Mouse (Mus musculus): ENCODE measurements around the gene Ndrg4. TPM values are rescaled to one million over a fixed set of nuclear protein-coding genes. Genes with fewer than 3 reads are reported as not detected.

Ndrg4 gene
- polyA plus RNA-seq, 1 experiment from 2014 or later = 20.6 TPM

DNA sequence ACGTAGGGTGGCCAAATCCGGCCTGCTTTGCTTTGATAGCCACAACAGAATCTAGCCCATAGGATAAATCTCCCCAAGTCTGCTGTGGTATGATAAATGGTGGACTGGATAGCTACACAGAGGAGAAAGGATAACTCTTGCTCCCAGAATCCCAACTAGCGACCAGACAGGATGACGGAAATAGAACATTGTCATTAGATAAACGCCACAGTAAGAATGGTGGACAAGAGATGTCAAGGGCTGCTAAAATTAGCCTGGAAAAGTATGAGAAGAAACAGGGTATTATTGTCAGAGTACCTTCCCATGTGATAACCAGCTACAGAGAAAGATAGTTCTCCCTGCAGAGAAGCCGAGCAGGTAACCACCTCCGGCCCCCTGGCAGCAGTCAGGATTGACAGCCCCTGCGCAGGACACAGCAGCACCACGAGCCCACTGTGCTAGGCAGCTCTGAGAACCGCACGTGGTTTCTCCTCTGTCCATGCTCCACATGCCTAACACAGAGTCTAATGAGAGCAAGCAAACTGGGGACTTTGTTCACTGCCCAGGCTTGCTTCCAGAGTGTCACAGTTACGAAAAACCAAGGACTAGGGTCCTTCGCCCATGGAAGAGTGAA, 14.3 kb downstream of the Ndrg4 start:
- DNase-seq (ENCODE audit: low spot score) = no peak
- Histone ChIP-seq H3K36me3 (replicated peaks) (no peaks in the 10 kb centered on the region), H3K4me1 (peaks cover 12% of the 10 kb centered on the region), H3K27ac (replicated peaks) (no peak overlapping the region), H3K9me3 (no peaks in the 10 kb centered on the region), H3K27me3 (replicated peaks; ENCODE audit: low read depth, poor library complexity, severe bottlenecking) (peaks cover 32% of the 10 kb centered on the region), H3K4me3 (no peak overlapping the region)
- 84% methylated on average over 13 of the region's 13 CpGs for WGBS

- 10% methylated on average over 6 of the region's 6 CpGs for WGBS
- H3K27me3 ChIP-seq (replicated peaks; ENCODE audit: low read depth, poor library complexity, severe bottlenecking) = peaks cover 60% of the 10 kb centered on the region
- peaks cover 21% of the 10 kb centered on the region for H3K4me1 ChIP-seq
- no peaks in the 10 kb centered on the region for H3K9me3 ChIP-seq
- no peaks in the 10 kb centered on the region for H3K36me3 ChIP-seq (replicated peaks)
- no peak overlapping the region for H3K4me3 ChIP-seq
- DNase-seq (ENCODE audit: low spot score) = no peak
- H3K27ac ChIP-seq (replicated peaks) = 0 out of 2 replicates have a peak overlapping the region, but pooled peaks have one; percentile 4
Measured at GRCm38 (mm10) chr8:95694631-95695030, 17.9 kb downstream of the Ndrg4 start.

DNA sequence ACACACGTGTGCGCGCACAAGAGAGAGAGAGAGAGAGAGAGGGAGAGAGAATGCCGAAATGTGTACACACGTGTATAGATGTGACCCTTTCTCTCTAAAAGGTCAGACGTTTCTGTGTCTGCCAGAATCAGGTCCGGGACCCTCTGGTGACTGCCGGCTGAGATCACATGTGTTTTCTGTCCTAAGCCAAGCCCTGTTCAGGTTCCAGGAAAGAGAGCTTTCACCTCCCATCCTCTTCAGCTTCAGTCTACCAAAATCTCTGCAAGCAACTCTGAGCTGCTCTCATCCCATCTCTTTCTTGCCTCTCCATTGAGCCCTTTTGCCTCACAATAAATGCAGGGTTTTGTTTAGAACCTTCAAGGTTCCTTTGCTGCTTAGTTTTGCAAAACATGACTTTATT, 19.9 kb downstream of the Ndrg4 start:
- Histone ChIP-seq H3K27me3 (replicated peaks; ENCODE audit: low read depth, poor library complexity, severe bottlenecking) (peaks cover 78% of the 10 kb centered on the region), H3K4me1 (peaks cover 22% of the 10 kb centered on the region), H3K4me3 (peak overlapping the region; percentile 33; the same call in 1 of the 2 replicates), H3K27ac (replicated peaks) (no peak overlapping the region), H3K36me3 (replicated peaks) (no peaks in the 10 kb centered on the region), H3K9me3 (no peaks in the 10 kb centered on the region)
- DNase-seq (ENCODE audit: low spot score) = no peak
- WGBS = 62% methylated on average over 8 of the region's 8 CpGs

DNA sequence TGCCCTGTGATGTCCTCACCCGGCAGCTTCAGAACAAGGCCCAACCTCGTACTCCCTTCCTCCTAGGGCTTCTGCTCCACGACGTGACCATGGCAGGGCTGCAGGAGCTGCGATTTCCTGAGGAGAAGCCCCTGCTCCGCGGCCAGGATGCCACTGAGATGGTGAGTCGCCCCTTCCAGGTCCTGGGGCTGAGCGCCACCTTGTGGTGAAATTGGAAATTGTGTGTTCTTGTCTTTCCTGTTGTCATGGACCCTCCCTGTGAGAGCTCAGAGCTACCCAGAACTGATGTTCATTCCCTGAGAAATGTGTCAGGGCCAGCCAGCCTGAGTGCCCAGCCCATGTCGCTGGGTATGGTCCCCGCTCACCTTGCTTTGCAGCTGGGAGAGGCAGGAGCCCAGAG, 20.3 kb downstream of the Ndrg4 start:
- 2% methylated on average over 11 of the region's 11 CpGs for WGBS

DNA sequence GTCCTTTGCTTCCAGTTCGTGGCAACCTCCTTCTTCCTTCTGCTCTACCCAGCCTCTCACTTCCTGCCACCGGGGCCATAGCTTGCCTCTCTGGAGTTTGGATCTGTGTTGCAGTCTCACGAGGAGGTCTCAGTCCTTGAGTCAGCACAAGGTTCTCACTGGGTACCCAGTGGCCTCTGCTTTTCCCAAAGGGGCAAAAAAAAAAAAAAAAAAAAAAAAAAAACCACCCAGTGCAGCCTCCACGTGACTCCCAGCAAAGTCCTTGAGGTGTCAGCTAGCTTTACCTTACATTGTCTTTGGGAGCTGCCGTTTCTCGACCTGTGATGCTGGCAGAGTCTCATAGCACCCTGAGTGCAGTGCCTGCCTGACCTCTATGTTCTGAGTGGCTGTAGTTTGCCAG, 21.4 kb downstream of the Ndrg4 start:
- H3K27me3 ChIP-seq (replicated peaks; ENCODE audit: low read depth, poor library complexity, severe bottlenecking) = peaks cover 80% of the 10 kb centered on the region
- no peaks in the 10 kb centered on the region for H3K36me3 ChIP-seq (replicated peaks)
- no peak overlapping the region for H3K4me3 ChIP-seq
- no peak overlapping the region for H3K27ac ChIP-seq (replicated peaks)
- H3K9me3 ChIP-seq = no peaks in the 10 kb centered on the region
- no peak for DNase-seq (ENCODE audit: low spot score)
- 41% methylated on average over 6 of the region's 6 CpGs for WGBS
- peaks cover 36% of the 10 kb centered on the region for H3K4me1 ChIP-seq

More for the DNA sequence above, 20.3 kb downstream of the Ndrg4 start:
- Histone ChIP-seq H3K4me3 (peak overlapping the region; percentile 33; the same call in 1 of the 2 replicates), H3K4me1 (peaks cover 26% of the 10 kb centered on the region), H3K27ac (replicated peaks) (no peak overlapping the region), H3K36me3 (replicated peaks) (no peaks in the 10 kb centered on the region), H3K9me3 (no peaks in the 10 kb centered on the region), H3K27me3 (replicated peaks; ENCODE audit: low read depth, poor library complexity, severe bottlenecking) (peaks cover 83% of the 10 kb centered on the region)
- DNase-seq (ENCODE audit: low spot score) = peak; percentile 93

GRCm38 (mm10) chr8:95700282-95700681, 23.5 kb downstream of the Ndrg4 start:
- H3K27me3 ChIP-seq (replicated peaks; ENCODE audit: low read depth, poor library complexity, severe bottlenecking) = peaks cover 59% of the 10 kb centered on the region
- no peaks in the 10 kb centered on the region for H3K9me3 ChIP-seq
- H3K4me1 ChIP-seq = peaks cover 38% of the 10 kb centered on the region
- 76% methylated on average over 9 of the region's 9 CpGs for WGBS
- H3K36me3 ChIP-seq (replicated peaks) = no peaks in the 10 kb centered on the region
- H3K4me3 ChIP-seq = no peak overlapping the region
- DNase-seq (ENCODE audit: low spot score) = no peak
- H3K27ac ChIP-seq (replicated peaks) = no peak overlapping the region

GRCm38 (mm10) chr8:95701809-95702208, 25.0 kb downstream of the Ndrg4 start:
- Histone ChIP-seq H3K36me3 (replicated peaks) (no peaks in the 10 kb centered on the region), H3K4me3 (peak overlapping the region; percentile 72; the same call in 1 of the 2 replicates), H3K9me3 (no peaks in the 10 kb centered on the region), H3K27me3 (replicated peaks; ENCODE audit: low read depth, poor library complexity, severe bottlenecking) (peaks cover 44% of the 10 kb centered on the region), H3K4me1 (peaks cover 36% of the 10 kb centered on the region), H3K27ac (replicated peaks) (no peak overlapping the region)
- WGBS = 76% methylated on average over 4 of the region's 4 CpGs
- DNase-seq (ENCODE audit: low spot score) = no peak

- H3K4me1 ChIP-seq = peaks cover 29% of the 10 kb centered on the region
- H3K36me3 ChIP-seq (replicated peaks) = no peaks in the 10 kb centered on the region
- peak overlapping the region; percentile 72 for H3K4me3 ChIP-seq
- peaks cover 36% of the 10 kb centered on the region for H3K27me3 ChIP-seq (replicated peaks; ENCODE audit: low read depth, poor library complexity, severe bottlenecking)
- peak; percentile 92 for DNase-seq (ENCODE audit: low spot score)
- no peaks in the 10 kb centered on the region for H3K9me3 ChIP-seq
- H3K27ac ChIP-seq (replicated peaks) = peak overlapping the region; percentile 69
- WGBS = 2% methylated on average over 34 of the region's 34 CpGs
Measured at GRCm38 (mm10) chr8:95702480-95703446, 26.0 kb downstream of the Ndrg4 start.

- 2% methylated on average over 15 of the region's 15 CpGs for WGBS
Measured at GRCm38 (mm10) chr8:95703461-95704260, 26.9 kb downstream of the Ndrg4 start.

GRCm38 (mm10) chr8:95704538-95704937, 27.8 kb downstream of the Ndrg4 start:
- no peak overlapping the region for H3K4me3 ChIP-seq
- H3K36me3 ChIP-seq (replicated peaks) = no peaks in the 10 kb centered on the region
- peaks cover 24% of the 10 kb centered on the region; the same call in 1 of the 2 replicates for H3K27me3 ChIP-seq (replicated peaks; ENCODE audit: low read depth, poor library complexity, severe bottlenecking)
- H3K9me3 ChIP-seq = no peaks in the 10 kb centered on the region
- DNase-seq (ENCODE audit: low spot score) = no peak
- peaks cover 29% of the 10 kb centered on the region for H3K4me1 ChIP-seq
- H3K27ac ChIP-seq (replicated peaks) = no peak overlapping the region
- 87% methylated on average over 3 of the region's 3 CpGs for WGBS

More at GRCm38 (mm10) chr8:95703461-95704260, 26.9 kb downstream of the Ndrg4 start:
- Histone ChIP-seq H3K27me3 (replicated peaks; ENCODE audit: low read depth, poor library complexity, severe bottlenecking) (peaks cover 33% of the 10 kb centered on the region; the same call in 1 of the 2 replicates), H3K27ac (replicated peaks) (peak overlapping the region; percentile 69), H3K4me3 (peak overlapping the region; percentile 72), H3K4me1 (peaks cover 29% of the 10 kb centered on the region), H3K9me3 (no peaks in the 10 kb centered on the region), H3K36me3 (replicated peaks) (no peaks in the 10 kb centered on the region)
- DNase-seq (ENCODE audit: low spot score) = peak; percentile 82

DNA sequence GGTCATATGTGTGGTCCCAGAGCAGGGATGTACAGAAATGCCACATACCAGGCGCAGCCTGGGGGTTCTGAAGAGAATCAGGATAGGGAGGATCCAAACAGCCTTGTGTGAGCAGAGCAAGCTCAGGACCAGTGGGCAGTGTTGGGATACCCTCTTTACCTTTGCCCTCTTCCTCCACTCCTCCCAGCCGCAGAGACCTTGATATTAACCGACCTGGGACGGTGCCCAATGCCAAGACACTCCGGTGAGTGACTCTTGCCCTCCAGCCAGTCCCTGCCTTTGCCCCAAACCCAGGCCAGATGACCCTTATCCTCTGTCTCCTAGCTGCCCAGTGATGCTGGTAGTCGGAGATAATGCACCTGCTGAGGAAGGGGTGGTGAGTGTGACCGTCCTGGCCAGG, 32.8 kb downstream of the Ndrg4 start:
- Histone ChIP-seq H3K27me3 (replicated peaks; ENCODE audit: low read depth, poor library complexity, severe bottlenecking) (no peaks in the 10 kb centered on the region), H3K27ac (replicated peaks) (no peak overlapping the region), H3K9me3 (no peaks in the 10 kb centered on the region), H3K4me3 (no peak overlapping the region), H3K36me3 (replicated peaks) (no peaks in the 10 kb centered on the region; the same call in 1 of the 2 replicates), H3K4me1 (no peaks in the 10 kb centered on the region)
- no peak for DNase-seq (ENCODE audit: low spot score)
- WGBS = 83% methylated on average over 7 of the region's 7 CpGs

DNA sequence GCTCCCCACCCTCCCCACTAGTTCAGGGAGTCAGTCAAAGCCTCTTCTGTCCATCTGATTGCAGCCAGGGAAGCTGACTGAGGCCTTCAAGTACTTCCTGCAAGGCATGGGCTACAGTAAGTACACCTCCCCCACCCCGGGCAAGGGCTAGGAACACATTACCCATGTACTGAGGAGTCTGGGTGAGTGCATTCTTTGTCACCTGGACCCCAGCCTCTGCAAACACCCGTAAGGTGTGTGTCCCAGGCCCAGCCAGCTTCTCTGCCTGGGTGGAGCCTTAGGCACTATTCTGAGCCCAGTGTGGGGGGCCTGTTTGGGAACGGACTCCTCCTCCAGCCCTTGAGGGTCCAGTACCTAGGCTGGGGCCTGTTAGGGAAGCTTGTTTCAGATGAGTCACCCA, 34.2 kb downstream of the Ndrg4 start:
- no peak overlapping the region for H3K27ac ChIP-seq (replicated peaks)
- no peak overlapping the region for H3K4me3 ChIP-seq
- WGBS = 69% methylated on average over 3 of the region's 3 CpGs
- DNase-seq (ENCODE audit: low spot score) = no peak
- H3K4me1 ChIP-seq = peaks cover 8% of the 10 kb centered on the region
- no peaks in the 10 kb centered on the region for H3K27me3 ChIP-seq (replicated peaks; ENCODE audit: low read depth, poor library complexity, severe bottlenecking)
- H3K9me3 ChIP-seq = no peaks in the 10 kb centered on the region
- peaks cover 2% of the 10 kb centered on the region for H3K36me3 ChIP-seq (replicated peaks)

All from embryonic facial prominence, embryonic 10.5 days (tissue).